Mouse (Mus musculus) T-helper 2 cell (primary cell): Measurements from ENCODE around the gene Wnt5b.

ENCODE experiments used
- in situ Hi-C: fragments of 300-600 bp; cut with MboI, MseI; formaldehyde crosslinking; loops from one replicate; pipeline ENCODE4 v1.15.1; 2025; ENCODE audit warnings: high pct_unique_total_duplicates

Gene Wnt5b

DNA sequence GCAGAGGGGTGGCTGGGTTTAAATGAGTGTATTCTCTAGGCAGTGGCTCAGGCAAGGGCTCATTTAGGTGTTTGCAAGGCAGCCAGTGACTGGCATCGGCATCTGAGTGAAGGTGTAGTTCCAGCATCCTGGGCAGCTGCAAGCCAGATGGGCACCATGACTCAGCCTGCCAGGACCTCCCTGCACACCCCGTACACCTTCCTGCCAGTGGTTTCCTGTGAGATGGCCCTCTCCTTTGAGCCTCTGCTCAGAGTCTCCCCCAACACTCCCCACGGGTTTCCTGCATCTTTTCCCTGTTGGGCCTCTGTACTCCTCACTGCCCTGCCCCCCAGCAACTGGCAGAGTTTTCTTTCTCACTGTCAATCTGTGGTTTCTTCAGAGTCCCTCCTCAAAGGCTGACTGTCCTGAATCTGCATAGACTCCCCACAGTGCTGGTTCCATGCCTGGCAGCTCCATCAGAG is 22.2 kb downstream of the Wnt5b start:
- in situ Hi-C loops: no loop called here

DNA sequence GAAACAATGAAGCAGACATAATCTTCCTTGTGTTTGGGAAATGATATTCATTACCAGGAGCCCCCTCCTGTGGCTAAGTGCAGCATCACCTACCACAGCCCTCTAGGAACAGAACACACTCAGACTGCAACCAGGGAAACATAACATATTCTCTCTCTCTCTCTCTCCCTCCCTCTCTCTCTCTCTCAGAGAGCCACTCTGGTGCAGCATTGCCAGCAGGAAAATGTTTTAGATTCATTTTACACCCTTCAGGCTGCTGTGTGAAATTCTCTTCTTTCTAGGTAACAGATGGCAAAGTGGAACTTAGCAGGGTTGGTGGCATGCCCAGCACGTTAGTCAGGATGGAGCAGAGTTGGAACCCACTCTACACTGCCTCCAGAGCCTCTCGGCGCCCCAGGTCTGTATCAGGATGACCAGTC is 22.7 kb downstream of the Wnt5b start:
- in situ Hi-C loops: no loop called here

DNA sequence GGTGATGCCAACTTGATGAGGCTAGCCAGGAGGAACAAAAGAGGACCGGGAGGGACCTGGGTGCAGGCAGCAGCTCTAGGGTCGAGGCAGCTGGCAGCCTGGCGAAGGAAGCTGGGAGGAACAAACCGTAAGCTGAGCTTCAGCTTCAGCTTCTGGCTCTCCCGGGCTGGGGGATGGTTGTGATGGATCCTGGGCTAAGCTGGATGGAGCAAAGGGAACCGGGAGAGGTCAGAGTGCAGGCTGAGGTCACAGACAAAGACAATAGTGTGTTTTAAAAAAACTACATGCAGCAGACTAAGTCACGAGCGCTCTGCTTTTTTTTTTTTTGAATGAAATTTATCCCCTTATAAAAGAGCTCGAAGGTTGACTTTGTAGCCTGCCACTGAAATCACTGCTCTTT is 23.4 kb downstream of the Wnt5b start:
- in situ Hi-C loops: no loop called here

DNA sequence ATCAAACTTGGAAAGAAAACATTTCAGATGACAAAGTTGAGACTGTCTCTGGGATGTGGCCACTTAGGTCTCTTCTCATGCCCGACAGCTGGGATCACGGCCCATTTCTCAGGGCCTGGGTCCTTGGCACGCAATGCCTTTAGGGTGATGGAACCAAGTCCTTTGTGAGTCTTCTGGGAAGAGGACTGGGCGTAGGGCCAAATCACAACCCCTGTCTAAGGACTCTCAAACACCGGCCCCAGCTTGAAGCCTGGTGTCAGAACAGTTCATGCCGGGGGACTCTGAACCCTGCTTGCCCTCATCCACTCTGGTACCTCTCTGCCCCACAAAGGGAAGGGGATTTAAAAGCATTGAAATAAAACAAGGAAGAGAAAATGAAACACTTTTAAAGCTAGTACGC is 30.1 kb downstream of the Wnt5b start:
- in situ Hi-C loops: no loop called here

DNA sequence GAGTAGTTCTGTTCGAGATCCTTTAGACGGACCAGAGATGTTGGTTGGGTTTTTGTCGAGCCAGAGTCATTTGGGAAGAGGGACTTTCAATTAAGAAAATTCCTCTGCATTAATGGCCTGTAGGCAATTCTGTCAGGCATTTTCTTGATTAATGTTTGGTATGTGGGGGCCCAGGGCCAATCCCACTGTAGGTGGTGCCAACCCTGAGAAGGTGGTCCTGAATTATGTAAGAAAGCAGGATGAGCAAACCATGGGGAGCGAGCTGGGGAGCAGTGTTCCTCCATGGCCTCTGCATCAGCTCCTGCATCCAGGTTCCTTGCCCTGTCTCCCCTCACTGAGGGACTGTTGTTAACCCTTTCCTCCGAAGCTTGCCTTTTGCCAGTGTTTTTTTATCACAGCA is 30.7 kb downstream of the Wnt5b start:
- in situ Hi-C loops: no loop called here

DNA sequence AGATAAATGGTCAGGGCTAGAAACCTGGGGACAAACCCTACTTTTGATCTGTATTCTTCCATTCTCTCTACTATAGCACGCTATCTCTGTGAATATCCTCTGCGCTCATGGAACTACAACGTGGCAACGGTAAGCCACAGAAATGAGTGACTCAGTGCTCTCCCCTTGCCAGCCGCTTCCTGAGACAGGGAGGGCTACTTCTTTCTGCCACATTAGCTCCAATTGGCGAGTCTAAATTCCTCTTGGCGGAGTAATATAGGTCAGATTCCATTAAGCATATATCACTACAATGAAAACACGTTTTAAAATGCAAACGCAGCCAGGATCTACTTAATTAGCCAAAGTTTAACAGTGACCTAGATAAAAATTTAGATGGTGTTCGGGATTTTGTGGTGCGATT is 31.4 kb downstream of the Wnt5b start:
- in situ Hi-C loops: no loop called here

DNA sequence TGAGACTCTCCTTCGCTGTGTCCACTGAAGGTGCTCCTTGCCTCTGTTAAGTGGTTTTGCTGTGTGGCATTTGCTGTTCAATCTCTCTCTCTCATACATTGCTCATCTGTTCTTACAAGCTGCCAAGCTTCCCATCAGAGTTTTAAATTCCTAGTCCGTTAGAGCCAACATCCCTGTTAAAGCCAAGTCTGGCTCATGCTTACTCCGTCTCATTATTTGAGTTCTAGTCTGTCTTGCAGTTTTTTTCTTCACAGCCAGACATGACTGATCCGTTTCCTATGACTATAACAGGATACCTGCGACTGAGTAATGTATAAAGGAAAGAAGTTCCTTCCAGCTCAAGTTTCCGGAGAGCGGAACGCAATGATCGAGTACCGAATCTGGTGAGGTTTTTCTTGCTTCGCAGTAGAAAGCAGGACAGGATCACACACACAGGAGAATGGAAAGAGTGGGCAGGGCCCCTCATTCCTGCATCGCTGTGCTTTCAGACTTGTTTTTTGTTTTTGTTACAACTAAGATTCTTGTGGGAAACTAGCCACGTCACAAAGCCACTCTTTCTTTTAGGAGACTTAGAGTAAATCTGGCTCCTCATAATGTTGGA is 34.6 kb downstream of the Wnt5b start:
- in situ Hi-C loops: no loop called here

DNA sequence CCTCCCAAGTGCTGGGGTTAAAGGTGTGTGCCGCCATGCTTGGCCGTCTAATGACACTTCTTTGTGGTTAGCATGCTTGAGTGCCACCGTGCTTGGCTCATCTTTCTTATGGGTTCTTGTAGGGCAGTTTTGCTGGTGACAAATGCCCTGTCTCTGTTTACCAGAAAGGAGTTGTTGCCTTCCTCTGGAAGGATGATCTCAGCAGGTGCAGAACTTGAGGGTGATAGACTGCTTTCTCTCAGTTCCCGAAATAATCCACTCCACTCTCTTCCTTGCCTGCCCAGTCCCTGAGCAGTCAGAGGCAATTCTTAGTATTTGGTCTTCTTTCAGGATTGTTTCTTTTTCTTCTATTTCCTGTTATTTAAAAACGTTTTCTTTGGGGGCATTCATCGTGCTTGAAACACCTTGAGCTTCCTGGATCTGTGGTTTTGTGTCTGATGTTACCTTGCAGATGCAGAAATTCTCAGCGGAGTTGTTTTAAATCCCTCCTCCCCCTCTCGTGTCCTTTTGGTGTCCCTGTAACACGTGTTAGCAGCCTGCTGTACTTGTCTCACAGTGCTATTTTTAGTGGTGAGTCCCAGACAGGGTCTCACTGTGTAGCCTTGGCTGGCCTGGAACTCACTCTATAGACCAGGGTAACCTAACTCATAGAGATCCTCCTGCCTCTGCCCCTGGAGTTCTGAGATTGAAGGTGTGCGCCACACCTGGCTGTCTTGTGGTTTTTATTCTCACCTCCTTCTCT is 35.3 kb downstream of the Wnt5b start:
- in situ Hi-C loops: no loop called here

DNA sequence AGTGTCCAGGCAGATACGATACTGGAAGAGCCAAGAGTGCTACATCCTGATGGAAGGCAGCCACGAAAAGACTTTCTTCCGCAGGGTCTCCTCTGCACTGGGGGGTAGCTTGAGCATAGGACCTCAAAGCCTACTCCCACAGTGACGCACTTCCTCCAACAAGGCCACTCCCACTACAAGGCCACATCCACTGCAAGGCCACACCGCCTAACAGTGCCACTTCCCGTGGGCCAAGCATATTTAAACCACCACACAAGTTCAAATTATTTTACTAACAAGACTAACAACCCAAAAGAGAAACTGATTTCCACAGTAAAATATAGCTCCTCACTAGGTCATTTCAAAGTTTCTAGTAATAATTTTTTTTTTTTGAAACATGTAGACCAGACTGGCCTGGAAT is 35.9 kb downstream of the Wnt5b start:
- in situ Hi-C loops: no loop called here

DNA sequence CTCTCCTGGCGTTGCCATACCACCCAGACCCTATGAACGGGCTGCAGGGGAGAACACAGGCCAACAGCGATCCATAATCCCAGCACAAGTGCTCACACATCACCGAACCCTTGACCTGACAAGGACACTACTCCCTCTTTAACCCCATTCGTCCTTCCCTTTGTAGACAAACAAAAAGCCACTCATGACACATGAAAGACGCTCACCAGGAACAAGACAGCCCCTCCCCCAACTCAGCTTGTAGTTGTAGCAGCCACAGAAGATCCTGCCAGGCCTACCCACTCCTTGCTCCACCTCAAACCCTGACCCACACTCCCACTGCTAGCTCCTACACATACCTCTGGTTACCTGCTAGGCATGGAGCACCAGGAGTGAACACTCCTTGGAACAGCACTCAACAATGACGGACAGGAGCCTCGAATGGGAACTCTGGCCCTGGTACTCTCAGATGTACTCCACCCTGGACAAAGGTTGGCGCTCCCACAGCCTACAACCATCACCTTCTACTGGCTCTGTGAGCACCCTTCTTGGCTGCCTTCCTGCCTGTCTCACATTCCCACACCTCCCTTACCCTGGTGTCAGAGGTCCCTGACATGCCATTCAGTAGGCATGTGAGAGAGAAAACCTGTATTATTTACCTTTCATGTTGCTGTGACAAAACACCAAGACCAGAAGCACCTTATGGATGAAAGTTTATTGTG is 38.5 kb downstream of the Wnt5b start:
- in situ Hi-C loops: no loop called here

DNA sequence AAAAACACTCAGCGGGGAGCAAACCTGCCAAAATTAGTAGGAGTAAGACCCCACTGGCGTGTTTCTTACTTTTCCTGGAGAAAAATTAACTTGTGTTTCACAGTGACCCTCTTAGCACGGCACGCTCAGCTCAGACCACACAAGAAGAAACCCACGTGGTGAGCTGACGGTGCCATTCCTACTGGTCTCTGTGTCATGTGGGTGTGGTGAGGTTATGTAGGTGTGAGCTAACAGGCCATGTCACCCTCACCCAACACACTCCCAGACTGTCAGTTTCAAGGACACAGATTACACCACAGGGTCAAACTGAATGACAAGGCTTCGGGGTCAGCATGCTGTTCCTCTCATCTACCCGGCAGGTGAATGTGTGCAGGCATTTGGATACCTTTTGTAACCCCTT is 39.4 kb downstream of the Wnt5b start:
- in situ Hi-C loops: no loop called here

DNA sequence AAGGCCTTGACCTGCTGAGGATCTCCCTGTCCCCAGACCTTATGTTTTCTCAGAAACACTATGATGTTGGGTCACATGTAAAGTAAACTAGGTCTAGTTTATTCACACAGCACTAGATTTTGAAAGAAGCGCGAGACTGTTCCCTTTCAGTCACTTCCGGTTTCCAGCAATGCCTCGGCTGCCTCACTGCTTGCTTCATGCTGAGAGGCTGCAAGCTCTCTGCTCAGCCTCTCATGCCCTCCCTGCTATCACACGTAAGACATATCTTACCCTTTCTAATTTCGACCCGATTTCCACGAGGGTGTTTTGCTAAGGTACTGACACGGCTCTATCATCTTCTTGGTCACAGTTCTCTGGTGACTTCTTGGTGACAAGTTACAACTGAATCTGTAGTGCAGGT is 42.1 kb downstream of the Wnt5b start:
- in situ Hi-C loops: no loop called here

DNA sequence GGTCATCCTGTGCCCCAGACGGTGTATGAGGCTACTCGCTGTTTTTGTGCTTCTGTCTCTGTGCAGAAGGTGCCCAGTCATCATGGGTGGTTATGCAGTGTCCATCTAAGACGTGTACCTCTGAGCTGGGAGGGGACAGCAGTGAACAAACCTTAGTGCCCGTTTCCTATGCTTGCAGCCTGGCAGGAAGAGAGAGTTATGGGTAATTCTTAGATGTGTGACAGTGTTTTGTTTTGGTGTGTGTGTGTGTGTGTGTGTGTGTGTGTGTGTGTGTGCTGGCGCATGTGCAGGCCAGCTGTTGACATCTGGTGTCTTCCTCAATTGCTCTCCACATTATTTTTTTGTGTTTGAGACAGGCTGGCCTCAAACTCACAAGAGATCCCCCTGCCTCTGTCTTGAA is 44.1 kb downstream of the Wnt5b start:
- in situ Hi-C loops: no loop called here

DNA sequence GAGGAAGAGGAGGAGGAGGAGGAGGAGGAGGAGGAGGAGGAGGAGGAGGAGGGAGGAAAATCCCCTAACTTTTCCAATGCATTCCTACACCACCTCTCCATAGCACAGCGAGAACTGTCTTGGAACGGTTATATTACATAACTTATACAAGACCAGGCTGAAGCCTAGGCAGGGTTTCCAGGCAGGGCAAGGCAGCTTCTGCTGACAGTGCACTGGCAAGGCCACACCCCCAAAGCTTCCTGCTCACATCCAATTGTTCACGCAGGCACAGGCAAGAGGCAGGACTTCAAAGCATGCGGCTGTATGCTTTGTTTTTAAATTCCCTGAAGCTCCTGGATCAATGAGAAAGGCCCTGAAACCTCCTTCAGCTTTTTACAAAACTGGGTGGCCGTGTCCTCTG is 44.9 kb downstream of the Wnt5b start:
- in situ Hi-C loops: no loop called here

DNA sequence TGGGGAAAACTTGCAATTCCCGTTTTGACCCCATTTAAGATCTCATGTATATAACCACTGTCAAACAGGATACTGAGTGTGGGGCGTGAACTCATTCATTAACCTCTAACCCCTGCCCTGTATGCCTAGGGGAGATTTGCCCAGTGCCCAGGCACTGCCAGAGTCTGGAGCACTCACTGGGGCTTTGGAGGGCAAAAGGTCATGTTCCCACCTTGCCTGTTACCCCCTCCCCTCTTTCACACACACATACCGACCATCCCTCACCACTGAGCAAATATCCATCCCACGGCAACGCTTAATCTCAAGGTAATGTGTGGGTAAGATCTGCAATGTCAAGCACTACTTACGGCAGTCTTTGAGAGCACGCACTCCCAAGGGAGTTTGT is 51.5 kb downstream of the Wnt5b start:
- in situ Hi-C loops: no loop called here

DNA sequence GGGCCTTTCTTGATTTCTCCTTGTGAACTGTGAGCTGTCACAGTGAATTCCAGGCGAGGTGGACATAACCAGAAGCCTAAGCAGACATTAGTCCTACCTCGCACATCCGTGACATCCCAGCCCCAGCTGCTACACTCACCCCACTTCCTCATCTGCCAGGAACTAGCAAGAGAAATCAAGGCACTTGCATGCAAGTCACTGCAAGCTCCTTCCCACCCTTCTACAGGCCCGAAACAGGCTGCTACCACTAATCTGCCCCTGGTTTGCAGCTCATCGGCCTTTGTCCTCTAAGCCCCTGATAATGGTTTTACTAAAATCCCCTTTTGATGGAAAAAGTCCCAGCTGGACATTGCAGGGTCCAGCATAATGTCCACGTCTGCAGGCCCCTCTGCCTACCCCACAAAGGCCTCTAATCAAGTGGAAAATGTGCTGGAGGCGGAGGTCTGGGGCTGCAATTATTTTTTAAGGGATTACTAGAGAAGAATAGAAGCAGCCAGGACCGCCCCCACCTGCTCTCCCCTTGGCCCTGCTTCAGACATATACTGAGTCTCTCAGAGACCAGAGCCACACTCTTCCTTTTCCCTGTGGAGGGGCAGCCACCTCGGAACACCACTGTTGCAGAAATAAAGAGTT is 52.0 kb downstream of the Wnt5b start:
- in situ Hi-C loops: no loop called here

DNA sequence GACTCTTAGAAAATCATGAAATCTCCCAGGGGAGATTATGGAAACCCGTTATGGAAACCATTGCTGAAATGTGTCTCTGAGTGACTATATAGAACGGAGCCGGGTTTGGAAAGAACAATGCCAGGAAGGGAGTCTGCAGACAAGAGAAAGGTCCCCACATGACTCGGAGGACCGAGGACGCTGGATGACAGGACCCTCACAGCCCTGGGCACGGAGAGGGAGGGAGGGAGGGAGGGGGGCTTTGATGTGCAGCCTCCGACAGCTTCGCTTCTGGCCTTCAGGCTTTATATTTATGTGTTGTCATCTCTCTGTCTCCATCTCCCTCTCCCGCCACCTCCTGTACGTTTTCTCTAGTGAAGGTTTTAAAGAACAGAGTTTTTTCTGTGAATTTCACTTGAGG is 53.1 kb downstream of the Wnt5b start:
- in situ Hi-C loops: no loop called here

DNA sequence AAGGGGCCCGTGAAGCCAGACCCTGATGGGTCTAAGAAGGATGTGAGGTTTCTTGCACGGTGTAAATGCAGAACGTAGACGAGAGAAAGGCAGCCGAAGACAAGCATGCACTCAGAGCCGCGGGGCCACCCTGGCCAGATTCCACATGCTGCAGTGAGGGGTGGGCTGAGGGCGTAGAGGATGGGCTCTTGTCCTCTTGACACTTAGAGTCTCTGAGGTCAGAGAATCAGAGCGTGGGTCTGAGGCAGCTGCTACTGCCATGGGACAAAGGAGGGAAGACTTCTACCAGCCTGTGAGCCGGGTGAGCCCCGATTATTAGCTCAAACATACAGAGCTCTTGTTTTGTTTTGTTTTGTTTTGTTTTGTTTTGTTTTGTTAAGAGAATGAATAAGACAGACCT is 53.6 kb downstream of the Wnt5b start:
- in situ Hi-C loops: no loop called here

DNA sequence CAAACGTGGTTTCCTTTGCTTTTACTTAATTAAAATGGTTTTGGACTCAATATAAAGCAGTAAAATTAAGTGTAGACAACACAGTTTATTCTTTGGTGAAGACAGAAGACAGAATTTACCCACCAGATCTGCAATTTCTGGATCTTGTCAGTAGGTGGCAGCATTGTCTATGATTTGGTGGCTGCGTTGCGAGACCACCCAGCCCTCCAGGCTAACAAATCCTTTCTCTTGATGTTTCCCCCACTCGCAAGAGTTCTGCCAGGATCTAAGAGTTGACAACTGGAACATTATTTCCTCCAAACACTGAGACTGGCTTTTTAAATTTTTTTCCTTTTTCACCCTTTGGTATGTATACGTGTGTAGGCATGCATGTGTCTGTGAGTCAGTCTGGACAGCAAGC is 54.4 kb downstream of the Wnt5b start:
- in situ Hi-C loops: no loop called here

DNA sequence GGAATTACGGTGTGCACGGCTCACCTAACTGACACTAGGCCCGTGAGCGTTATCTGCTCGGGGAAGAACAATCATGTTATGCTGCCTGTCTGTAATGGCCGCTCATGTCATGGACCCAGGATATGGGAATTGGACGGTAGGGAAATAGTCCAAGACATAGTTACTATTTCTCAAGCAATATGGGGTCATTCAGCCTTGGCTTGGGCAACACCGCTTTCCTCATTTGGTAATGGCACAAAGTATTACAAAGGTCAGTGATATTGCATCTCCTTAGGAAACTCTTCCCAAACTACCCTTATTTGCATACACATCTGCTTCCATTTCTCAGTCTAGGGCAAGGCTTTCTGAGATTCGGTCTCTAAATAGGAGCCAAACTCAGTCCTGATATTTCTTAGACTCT is 56.5 kb downstream of the Wnt5b start:
- in situ Hi-C loops: no loop called here

DNA sequence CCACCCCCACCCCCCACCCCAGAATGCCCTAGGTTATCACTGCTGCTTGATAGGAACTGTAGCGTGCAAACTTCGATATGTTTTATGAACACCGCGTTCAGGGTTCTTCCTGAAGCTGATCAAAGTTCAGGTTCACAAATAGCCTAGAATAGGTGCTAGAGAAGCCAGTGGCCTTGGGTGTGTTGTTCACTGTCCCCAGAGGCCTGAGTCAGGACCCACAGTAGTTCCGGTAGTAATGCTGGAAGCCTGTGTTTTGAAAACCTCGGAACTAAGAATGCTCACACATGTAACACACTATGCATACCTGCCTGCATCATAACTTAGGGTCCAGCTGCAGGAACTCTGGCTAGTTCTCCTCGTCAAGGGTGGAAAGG is 57.1 kb downstream of the Wnt5b start:
- in situ Hi-C loops: no loop called here

DNA sequence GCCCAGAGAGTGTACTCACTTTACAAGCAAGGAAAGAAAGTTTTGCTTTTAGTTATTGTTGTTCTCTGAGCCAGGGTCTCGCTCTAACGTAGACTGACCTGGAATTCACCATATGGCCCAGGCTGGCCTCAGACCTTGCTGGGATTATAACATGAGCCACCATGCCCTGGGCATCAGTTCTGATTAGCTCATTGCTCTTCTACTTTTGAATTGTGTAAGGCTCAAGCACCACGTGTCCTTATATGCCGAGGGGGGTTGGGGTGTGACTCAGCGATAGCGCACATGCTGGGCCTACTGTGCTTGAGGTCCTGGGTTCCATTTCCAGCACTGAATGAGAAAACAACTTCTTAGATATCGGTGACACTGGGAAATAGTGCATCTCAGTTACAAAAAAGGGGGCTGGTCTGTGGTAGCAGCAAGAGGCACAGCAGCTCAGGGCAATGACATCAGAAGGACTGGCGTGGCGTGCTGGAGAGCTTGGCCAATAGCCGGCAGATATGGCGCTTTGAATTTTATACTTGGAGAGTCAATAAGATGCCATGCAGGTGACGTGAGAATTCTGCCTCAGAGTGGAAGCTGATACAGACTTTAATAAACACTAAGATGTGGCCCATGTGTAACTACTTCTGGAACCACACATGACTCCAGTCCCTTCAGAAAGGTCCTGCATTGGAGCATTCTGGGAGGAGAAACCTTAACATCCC is 57.6 kb downstream of the Wnt5b start:
- in situ Hi-C loops: no loop called here
